Mouse (Mus musculus): ENCODE data around the gene Draxin.
"Not testable (repeated sequence)": the region's sequence is repeated elsewhere in the genome, so short reads cannot be mapped to it uniquely, and the experiment has no call there.

The Draxin gene

DNA sequence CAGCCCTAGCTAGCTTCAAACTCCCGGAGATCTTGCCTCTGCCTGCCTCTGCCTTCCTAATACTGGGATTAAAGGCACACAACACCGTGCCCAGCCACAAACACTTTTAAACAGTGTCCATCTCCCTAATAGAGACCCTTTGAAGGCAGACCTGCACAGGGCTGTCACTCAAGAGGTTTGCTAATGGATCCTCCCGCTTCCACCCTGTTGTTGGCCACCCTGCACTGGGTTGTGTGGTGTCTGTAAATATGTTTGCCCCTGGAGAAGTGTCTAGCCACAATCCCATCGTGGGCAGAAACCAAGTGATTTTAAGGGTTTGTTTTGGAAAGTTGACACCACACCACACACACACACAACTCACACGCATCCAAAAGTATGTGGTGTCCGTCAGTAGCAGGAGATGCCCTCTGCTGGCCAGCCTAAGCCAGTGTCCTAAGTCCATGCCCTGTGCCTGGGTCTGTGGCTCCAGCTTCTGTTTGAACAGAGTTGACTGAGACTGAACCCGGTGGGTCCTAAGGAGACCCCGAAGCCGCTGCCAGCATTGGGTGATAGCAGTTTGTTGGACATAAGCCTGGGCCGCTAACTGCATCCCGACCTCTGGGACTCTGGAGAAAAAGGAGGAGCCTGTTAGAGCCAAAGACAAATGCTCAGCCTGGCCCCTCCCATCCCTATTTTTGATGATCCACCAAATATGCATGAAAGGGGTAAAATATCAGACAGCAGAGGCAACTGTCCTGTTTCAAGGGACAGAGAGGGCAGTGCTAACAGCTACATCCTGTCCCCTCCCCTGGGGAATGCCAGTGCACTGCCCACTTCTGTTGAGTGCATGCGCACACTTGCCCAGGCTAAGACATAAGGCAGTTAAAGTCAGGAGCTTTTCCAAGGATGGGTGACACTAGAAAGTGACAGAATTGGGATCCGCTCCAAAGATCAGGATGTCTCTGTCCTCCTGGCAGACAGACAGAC is 70.1 kb downstream of the Draxin start:
- in situ Hi-C loops (cut with MboI, MseI) = no loop called here

DNA sequence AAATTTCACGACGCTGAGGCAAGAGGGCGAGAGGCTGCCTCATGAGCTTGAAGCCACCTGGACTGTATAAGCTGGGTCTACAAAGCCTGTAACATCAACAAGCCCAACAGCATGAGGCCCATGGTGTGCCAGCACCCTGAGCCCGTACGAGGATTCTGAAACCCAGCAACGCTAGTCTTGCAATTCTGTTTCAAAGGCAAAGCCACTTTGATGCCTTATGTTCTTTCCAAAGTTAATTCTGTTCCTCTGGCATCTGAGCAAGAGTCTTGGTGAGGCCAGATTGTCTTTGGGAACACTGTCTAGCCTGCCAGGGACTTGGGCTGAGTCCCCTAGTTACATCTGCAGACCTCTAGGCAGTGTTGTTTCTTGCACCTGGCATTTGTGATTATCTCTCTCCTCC is 71.5 kb downstream of the Draxin start:
- in situ Hi-C loops (cut with MboI, MseI) = no loop called here

DNA sequence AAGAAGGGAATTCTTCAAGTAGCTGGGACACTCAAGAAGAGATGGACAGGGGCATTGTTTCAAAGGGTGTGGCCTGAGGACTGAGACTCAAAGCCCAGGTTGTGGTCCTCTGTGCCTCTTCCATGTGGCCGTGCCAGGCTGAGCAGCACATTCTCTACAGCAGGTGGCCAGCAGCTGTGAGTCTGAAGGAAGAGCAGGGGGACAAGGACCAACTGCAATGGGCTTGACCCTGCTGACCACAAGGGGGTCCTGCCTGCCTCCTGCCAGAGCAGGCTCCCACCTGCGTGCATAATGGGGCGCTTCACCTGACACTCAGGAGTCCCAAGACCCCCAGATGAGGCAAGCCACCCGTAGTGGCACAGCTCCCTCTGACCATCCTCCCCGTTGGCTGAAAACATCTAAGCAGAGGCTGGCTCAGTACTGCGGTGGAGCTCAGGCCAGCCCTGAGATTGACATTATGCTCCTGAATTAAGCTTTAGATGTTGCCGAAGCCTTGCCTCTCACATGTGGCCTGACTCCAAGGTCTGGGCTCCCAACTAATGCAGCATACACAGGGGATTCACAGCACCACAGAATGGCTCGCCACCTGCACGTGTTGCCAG is 72.2 kb downstream of the Draxin start:
- in situ Hi-C loops (cut with MboI, MseI) = no loop called here

DNA sequence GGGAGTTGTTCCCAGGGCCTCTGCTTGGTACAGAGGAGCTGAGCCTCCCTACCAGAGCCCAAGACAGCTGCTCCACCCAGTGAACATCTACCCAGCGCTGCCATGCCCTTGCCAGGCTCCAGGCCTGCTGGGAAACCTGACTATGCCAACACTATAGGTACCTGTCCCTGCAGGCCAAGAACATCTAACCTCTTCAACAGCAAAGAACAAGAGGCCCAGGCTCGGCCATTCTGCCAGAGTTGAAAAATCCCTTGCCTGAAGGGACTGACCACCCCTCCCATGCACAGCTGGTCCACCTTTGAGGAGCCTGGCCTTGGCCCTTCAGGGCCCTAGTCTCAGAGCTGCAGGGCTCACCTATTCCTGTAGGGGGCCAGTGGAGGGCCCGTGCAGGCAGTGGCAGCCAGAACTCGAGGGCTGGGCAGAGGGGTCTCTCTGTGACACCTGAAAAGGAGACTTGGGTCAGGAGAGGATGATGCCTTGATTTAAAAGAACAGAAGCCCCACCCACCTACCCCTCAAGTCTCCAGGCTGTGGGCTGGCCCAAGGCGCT is 72.8 kb downstream of the Draxin start:
- in situ Hi-C loops (cut with MboI, MseI) = no loop called here

DNA sequence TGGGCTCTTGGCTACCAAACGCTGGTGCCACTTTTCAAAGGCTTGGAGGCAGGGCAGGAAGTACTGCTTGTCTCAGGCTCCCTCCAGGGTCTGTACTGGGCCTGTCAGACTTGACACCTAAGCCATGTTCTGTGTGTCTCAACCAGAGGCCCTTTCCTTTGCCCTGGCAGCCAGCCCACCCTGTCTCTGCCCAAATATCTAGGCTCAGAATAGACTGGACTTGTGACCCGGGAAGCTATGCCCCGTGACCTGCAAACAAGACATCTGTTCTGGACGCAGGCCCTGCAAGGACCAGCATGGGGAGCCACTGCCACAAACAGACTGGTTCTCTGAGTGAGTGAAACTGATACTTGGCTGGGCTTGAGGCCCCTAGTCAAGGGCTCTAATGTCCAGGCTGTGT is 73.7 kb downstream of the Draxin start:
- in situ Hi-C loops (cut with MboI, MseI) = no loop called here

DNA sequence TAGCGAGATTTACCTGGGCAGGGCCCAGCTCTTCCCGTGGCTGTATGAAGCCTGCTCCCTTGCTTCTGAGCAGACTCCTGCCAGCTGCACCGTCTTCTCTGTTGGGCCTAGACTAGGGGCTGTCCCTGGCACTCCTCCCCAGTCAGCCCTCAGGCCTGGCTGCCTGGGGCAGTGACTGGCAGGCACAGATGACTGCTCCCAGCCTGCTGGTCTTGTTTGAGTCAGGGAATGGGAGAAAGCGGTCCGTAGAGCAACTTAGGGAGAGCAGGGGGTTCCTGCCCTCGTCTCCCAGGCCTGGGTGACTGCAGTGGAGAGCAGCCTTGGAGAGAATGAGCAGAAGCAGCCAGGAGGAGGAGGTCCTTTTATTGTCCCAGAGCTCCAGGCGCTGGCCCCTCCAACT is 74.3 kb downstream of the Draxin start:
- in situ Hi-C loops (cut with MboI, MseI) = no loop called here

DNA sequence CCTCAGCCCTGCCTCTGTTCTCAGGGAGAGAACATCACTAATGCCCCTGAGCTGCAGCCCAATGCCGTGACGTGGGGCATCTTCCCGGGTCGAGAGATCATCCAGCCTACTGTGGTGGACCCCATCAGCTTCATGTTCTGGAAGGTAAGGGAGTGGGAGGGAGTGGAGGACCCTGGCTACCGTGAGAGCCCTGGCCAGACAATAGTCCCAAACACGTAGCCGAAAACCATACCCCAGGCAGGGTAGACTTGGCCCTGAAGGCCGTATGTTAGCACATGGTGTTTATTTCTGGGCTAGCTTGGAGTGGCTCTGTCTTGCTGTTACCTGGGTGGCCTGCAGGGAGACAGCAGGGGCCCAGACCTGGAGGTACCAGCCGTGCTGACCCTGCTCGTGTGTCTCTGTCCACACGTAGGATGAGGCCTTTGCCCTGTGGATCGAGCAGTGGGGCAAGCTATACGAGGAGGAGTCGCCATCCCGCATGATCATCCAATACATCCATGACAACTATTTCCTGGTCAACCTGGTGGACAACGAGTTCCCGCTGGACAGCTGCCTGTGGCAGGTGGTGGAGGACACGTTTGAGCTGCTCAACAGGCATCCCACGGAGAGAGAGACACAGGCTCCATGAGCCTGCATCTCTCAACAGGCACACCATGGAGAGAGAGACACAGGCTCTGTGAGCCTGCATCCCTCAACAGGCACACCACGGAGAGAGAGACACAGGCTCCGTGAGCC is 75.4 kb downstream of the Draxin start:
- in situ Hi-C loops (cut with MboI, MseI) = no loop called here

DNA sequence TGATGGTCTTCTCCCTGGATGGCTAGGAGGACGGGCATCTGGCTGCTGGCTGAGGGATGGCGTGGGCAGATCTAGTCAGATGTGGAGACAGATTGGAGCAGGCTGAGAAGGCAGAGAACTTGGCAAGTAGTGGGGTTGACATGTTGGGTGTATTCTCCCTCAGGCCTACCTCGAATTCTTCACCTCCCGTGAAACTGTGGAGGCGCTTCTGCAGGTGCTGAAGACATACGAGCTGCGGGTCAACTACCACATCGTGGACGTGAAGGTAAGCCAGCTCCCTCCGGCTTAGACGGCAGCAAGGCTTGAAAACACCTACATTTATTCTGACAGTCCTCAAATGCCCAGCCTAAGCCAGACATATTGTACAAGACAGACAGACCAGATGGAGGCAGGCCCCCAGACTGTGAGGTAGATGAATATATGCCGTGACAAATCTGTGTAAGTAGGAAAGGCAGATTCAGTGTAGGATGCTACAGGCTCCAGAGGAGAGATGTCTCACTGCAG is 77.0 kb downstream of the Draxin start:
- in situ Hi-C loops (cut with MboI, MseI) = no loop called here

DNA sequence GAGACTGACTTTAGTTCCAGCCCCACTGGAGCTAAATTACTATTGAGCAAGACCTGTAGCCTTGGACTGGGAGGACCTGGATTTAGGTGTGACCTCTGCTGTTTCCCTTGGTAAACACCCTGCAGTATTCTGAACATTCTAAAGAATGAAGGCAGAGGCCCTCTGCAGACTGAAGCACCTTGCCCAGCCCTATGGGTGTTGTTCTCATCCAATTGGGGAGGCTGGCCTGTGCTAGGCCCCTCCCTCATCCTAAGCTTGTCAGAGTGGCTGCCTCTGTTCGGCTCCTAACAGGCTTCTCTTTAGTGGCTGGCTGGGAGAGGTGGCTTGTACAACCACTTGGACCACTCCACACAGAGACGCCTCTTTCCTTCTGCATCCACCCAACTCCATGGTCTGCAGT is 77.5 kb downstream of the Draxin start:
- in situ Hi-C loops (cut with MboI, MseI) = no loop called here

DNA sequence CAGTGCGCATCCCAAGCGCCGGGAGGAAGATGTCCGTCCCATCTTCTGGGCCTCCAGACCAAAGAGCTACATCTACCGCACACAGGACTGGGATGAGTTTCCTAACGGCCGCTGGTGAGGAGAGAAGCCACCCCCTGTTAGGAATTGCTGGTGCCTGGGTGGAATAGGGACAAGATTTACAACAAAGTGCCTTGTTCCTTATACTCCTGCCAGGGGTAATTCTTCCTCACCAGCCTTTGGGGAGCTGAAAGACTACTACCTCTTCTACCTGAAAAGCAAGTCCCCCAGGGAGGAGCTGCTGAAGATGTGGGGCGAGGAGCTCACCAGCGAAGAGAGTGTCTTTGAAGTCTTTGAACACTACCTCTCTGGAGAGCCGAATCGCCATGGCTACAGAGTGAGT is 78.6 kb downstream of the Draxin start:
- in situ Hi-C loops (cut with MboI, MseI) = no loop called here

DNA sequence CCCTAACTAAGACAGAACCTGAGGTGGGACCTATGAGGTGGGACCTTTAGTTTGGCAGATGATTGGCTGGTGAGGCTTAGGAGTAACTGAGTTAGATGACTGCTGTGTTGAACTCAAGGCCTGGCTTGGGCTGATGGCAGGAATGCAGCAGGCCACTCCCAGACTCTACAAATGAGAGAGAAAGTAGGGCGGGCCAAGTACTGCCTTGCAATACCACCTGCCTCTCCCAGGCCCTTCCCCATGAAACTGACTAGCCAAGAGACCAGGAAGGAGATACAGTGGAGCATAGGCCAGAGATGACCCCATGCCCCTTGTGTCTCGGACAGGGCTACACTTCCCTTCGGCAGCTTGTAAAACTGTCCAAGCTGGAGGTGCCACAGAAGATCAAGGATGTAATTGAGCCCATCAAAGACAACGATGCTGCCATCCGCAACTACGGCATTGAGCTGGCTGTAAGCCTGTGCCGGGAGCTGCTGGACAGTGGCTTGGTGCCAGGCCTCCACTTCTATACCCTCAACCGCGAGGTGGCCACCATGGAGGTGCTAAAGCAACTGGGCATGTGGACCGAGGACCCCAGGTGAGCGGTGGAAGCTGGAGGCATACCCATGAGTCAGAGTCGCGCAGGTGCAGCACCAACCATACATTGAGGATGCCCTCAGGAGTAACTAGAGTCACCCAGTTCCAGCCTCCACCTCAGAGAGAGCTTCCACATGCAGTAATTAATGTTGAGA is 79.3 kb downstream of the Draxin start:
- in situ Hi-C loops (cut with MboI, MseI) = no loop called here

DNA sequence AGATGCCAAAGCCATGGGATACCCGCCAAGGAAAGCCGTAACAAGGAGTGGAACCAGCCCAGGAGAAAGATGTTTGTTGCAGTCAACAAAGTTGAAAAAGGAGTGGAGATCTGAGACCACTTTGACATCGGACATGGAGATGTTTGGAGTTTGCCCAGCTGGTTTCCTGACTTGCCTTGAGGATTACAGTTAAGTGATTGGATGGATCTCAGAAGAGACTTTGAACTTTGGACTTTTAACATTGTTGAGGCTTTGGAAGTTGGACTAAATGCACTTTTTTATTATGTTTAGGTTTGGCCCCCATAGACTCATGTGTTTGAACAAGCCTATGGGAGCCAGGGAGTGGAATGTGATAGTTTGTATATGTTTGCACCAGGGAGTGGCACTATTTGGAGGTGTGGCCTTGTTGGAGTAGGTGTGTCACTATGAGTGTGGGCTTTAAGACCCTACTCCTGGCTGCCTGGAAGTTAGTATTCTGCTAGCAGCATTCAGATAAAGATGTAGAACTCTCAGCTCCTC is 80.0 kb downstream of the Draxin start:
- in situ Hi-C loops (cut with MboI, MseI) = not testable (repeated sequence)
